Mouse (Mus musculus) embryonic stem cell, embryonic (primary cell): ENCODE measurements around the gene Ctag2.

Experiments
- CTCF ChIA-PET, 4 experiments: fragments of 300-600 bp in 2 of 4; fragments of 350-600 bp in 2 of 4; sonication (Branson Sonifier 250); formaldehyde crosslinking; loops; one replicate each; lab custom pipeline; 2022; ENCODE audit warnings: inconsistent platforms in 2 of 4; lab: Charles Lee
- POLR2A ChIA-PET, 4 experiments: fragments of 300-600 bp in 2 of 4; fragments of 350-600 bp in 2 of 4; sonication (Branson Sonifier 250); formaldehyde crosslinking; loops; one replicate each; lab custom pipeline; 2022; ENCODE audit warnings: antibody characterized with exemption in 4 of 4, inconsistent platforms in 1 of 4; lab: Charles Lee

The Ctag2 gene

DNA sequence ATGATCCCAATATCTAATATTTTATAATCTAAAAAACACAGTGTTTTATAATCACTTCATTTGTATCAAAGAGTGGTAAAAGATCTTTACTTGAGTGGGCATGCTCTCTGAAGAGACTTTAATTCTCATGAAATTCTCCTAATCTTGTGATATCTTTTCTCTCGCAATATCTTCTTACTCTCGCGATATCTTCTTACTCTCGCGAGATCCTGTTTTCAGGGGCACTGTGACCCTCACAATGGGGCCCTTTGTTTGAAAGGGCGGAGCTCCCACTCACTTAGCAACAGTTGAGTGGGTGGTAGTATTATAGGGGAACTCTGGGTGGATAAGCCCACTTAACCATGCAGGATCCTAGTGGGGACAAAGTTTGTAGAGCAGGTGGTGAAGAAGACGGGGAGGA, at the start of gene Ctag2:
Gene Ctag2, plus strand, starts transcription at position 301 of the 400 bp plus-strand sequence.
- ChIA-PET POLR2A (no interaction called here), CTCF (no interaction called here)
